Mouse (Mus musculus): ENCODE data around the gene Prr14. TPM values are rescaled to one million over a fixed set of nuclear protein-coding genes. Genes with fewer than 3 reads are reported as not detected.
"Not testable (repeated sequence)": the region's sequence is repeated elsewhere in the genome, so short reads cannot be mapped to it uniquely, and the experiment has no call there.

The Prr14 gene
- polyA plus RNA-seq, 1 experiment from 2014 or later = 45.3 TPM

DNA sequence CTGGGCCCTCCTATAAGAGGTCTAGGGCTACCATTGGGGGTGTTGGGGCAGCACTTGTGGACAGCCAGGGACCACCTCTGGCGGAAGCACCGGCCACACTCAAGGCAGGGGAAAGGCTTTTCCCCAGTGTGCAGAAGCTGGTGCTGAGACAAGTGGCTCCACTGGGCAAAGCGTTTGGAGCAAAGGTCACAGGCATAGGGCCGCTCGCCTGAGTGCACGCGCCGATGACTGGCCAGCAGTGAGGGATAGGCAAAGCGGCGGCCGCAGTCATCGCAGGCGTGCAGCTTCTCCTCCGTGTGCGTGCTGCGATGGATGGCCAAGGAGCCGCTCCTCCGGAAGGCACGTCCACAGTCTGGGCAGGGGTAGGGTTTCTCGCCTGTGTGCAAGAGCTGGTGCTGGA, 15.4 kb upstream of the Prr14 start:
- no peak for ATAC-seq
- Histone ChIP-seq H3K4me1 (replicated peaks; ENCODE audit: control insufficient read depth, insufficient read depth, low read length) (peaks cover 10% of the 10 kb centered on the region), H3K27ac (ENCODE audit: low read length) (no peak overlapping the region), H3K36me3 (ENCODE audit: control insufficient read depth, insufficient read depth) (peaks cover 16% of the 10 kb centered on the region), H3K4me3 (replicated peaks; ENCODE audit: low read length) (no peak overlapping the region), H3K9ac (replicated peaks; ENCODE audit: low read depth, low read length) (no peak overlapping the region), H3K9me3 (ENCODE audit: control insufficient read depth, low read length) (no peaks in the 10 kb centered on the region), H3K4me2 (ENCODE audit: low read length) (no peak overlapping the region), H3K27me3 (replicated peaks; ENCODE audit: control insufficient read depth, insufficient read depth, low read length) (no peaks in the 10 kb centered on the region)
- WGBS = 94% methylated on average over 20 of the region's 20 CpGs

DNA sequence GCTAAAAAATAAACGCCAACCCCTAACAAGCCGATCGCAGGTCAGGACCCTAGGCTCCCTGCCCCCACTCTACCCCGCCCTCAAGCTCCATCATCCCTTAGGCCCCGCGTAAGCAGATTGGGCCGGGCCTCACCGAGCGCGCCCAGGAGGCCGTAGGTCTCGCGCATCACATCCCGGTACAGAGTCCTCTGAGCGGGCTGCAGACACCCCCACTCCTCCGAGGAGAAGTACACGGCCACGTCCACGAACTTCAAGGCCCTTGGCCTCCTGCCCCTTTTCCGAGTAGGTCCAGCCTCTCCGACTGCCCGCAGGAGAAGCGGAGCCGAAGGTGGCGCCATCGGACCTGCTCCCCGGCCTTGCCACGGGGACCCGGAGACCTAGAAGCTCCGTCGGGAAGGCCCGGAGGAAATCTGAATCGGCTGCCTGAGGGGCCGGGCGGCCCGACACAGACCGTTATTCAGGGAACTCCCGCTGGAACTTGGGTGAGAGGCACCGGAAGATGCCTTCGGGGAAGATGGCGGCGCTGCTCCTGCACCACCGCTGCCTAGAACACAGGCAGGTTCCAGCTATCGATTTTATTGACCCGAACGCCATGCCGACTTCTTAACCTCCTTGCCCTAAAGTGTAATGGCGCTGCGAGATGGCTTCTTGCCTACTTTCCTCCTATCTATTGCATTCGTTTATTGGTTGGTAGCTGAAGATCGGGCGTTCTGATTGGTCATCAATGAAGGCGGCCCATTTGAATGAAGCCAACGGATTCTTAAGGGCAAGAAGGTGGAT, 10.7 kb upstream of the Prr14 start, which contains the start of gene Zfp689:
Zfp689 (minus strand) TSS at position 638 of the 780 bp plus-strand sequence.
- 0% methylated on average over 52 of the region's 54 CpGs for WGBS
- Histone ChIP-seq H3K4me1 (replicated peaks; ENCODE audit: control insufficient read depth, insufficient read depth, low read length) (peaks cover 36% of the 10 kb centered on the region), H3K36me3 (ENCODE audit: control insufficient read depth, insufficient read depth) (peaks cover 10% of the 10 kb centered on the region), H3K27me3 (replicated peaks; ENCODE audit: control insufficient read depth, insufficient read depth, low read length) (no peaks in the 10 kb centered on the region), H3K9ac (replicated peaks; ENCODE audit: low read depth, low read length) (peak within 1 kb of the TSS; percentile 96), H3K4me3 (replicated peaks; ENCODE audit: low read length) (peak within 1 kb of the TSS; percentile 97), H3K27ac (ENCODE audit: low read length) (peak within 1 kb of the TSS; percentile 94), H3K9me3 (ENCODE audit: control insufficient read depth, low read length) (no peaks in the 10 kb centered on the region), H3K4me2 (ENCODE audit: low read length) (peak within 1 kb of the TSS; percentile 86)
- ATAC-seq = peak; percentile 94

DNA sequence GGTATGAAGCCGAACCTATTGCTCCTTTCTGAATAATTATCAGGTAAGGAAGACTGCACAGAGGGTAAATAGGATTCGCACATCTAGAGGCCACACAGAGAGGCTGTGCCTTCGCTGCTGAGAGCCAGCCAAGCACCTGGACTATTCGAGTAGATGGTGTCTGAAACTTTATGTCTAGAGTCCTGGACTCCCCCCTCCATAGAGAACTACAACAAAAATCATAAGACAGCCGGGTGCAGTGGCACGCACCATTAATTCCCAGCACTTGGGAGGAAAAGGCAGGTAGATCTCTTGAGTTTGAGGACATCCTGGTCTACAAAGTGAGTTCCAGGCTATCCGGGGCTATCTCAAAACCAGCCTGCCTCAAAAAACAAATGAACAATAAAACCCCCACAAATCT, 9.4 kb upstream of the Prr14 start:
- peak overlapping the region; percentile 97 for H3K4me3 ChIP-seq (replicated peaks; ENCODE audit: low read length)
- peaks cover 36% of the 10 kb centered on the region for H3K4me1 ChIP-seq (replicated peaks; ENCODE audit: control insufficient read depth, insufficient read depth, low read length)
- H3K36me3 ChIP-seq (ENCODE audit: control insufficient read depth, insufficient read depth) = peaks cover 5% of the 10 kb centered on the region
- H3K4me2 ChIP-seq (ENCODE audit: low read length) = peak overlapping the region; percentile 81
- ATAC-seq = no peak
- no peaks in the 10 kb centered on the region for H3K27me3 ChIP-seq (replicated peaks; ENCODE audit: control insufficient read depth, insufficient read depth, low read length)
- no peaks in the 10 kb centered on the region for H3K9me3 ChIP-seq (ENCODE audit: control insufficient read depth, low read length)
- H3K27ac ChIP-seq (ENCODE audit: low read length) = peak overlapping the region; percentile 57
- 74% methylated on average over 7 of the region's 7 CpGs for WGBS
- H3K9ac ChIP-seq (replicated peaks; ENCODE audit: low read depth, low read length) = peak overlapping the region; percentile 52

DNA sequence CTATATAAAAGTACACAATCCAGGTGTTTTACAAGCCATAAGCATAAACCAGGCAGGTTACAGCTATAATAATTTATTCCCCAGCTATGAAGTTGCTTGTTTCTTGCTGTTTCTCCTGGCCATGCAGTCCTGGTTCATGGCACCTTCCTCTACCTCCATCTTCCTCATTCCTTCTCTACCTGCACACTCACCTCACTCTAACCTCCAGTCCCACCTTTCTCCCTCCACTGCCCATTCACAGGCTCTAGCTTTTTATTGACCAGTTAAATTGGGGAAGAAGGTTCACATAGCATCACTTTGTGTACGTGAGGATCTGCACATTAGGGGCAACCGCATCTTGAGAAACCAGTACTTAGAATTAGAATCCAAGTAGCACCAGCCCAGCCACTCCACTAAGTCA, 6.4 kb upstream of the Prr14 start:
- peaks cover 29% of the 10 kb centered on the region for H3K4me1 ChIP-seq (replicated peaks; ENCODE audit: control insufficient read depth, insufficient read depth, low read length)
- 91% methylated on average over 2 of the region's 2 CpGs for whole genome bisulfite sequencing
- ATAC-seq = no peak
- H3K36me3 ChIP-seq (ENCODE audit: control insufficient read depth, insufficient read depth) = peaks cover 10% of the 10 kb centered on the region
- no peak overlapping the region for H3K4me3 ChIP-seq (replicated peaks; ENCODE audit: low read length)
- no peaks in the 10 kb centered on the region for H3K27me3 ChIP-seq (replicated peaks; ENCODE audit: control insufficient read depth, insufficient read depth, low read length)
- no peak overlapping the region for H3K4me2 ChIP-seq (ENCODE audit: low read length)
- H3K9me3 ChIP-seq (ENCODE audit: control insufficient read depth, low read length) = no peaks in the 10 kb centered on the region
- H3K9ac ChIP-seq (replicated peaks; ENCODE audit: low read depth, low read length) = no peak overlapping the region
- no peak overlapping the region for H3K27ac ChIP-seq (ENCODE audit: low read length)

DNA sequence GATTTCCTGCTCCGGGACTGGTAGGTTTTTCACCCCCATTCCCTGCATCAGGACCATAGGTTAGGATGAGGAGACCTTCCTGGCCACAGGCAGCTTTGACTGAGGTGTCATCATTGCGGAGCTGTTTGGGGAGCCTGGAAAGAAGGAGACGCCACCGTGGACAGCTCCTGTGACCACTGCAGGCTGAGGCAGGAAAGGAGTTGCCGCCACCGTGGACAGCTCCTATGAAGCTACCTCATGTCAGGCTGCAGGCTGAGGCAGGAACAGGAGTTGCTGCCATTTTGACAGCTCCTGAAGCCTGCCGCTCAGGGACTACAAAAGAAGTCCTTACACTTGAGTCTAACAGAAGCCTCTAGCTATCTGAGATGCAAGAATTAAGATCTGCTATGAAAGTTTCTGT, 4.5 kb upstream of the Prr14 start:
- ATAC-seq = no peak
- H3K9ac ChIP-seq (replicated peaks; ENCODE audit: low read depth, low read length) = no peak overlapping the region
- no peaks in the 10 kb centered on the region for H3K27me3 ChIP-seq (replicated peaks; ENCODE audit: control insufficient read depth, insufficient read depth, low read length)
- no peaks in the 10 kb centered on the region for H3K9me3 ChIP-seq (ENCODE audit: control insufficient read depth, low read length)
- H3K4me3 ChIP-seq (replicated peaks; ENCODE audit: low read length) = no peak overlapping the region
- H3K27ac ChIP-seq (ENCODE audit: low read length) = no peak overlapping the region
- peaks cover 21% of the 10 kb centered on the region for H3K4me1 ChIP-seq (replicated peaks; ENCODE audit: control insufficient read depth, insufficient read depth, low read length)
- WGBS = 95% methylated on average over 7 of the region's 7 CpGs
- no peak overlapping the region for H3K4me2 ChIP-seq (ENCODE audit: low read length)
- H3K36me3 ChIP-seq (ENCODE audit: control insufficient read depth, insufficient read depth) = peaks cover 10% of the 10 kb centered on the region

DNA sequence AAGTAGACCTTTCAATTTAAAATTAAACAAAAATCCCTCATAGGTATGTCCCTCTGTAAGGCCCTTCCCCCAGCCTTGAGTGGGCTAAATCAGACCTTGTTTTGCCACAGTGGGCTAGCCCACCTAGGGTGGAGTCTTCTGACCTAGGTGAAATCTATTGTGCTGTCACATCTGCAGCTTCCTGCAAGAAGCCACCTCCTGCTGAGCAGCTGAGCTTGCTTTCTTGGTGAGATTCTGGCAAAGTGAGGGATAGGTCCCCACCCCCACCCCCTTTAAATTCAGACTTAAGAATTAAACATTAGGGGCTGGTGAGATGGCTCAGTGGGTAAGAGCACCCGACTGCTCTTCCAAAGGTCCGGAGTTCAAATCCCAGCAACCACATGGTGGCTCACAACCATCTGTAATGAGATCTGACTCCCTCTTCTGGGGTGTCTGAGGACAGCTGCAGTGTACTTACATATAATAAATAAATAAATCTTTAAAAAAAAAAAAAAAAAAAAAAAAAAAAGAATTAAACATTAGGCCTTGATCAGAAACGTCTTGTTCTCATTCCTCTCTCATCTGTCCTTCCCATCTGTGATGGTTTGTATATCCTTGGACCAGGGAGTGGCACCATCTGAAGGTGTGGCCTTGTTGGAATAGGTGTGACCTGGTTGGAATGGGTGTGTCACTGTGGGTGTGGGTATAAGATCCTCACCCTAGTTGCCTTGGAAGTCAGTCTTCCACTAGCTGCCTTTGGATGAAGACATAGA, 864 bp upstream of the Prr14 start:
- H3K27me3 ChIP-seq (replicated peaks; ENCODE audit: control insufficient read depth, insufficient read depth, low read length); ATAC-seq; H3K27ac ChIP-seq (ENCODE audit: low read length); H3K36me3 ChIP-seq (ENCODE audit: control insufficient read depth, insufficient read depth); H3K4me2 ChIP-seq (ENCODE audit: low read length); H3K4me3 ChIP-seq (replicated peaks; ENCODE audit: low read length); H3K4me1 ChIP-seq (replicated peaks; ENCODE audit: control insufficient read depth, insufficient read depth, low read length); H3K9me3 ChIP-seq (ENCODE audit: control insufficient read depth, low read length); H3K9ac ChIP-seq (replicated peaks; ENCODE audit: low read depth, low read length): not testable (repeated sequence)
- WGBS = 82% methylated on average over 3 of the region's 3 CpGs

DNA sequence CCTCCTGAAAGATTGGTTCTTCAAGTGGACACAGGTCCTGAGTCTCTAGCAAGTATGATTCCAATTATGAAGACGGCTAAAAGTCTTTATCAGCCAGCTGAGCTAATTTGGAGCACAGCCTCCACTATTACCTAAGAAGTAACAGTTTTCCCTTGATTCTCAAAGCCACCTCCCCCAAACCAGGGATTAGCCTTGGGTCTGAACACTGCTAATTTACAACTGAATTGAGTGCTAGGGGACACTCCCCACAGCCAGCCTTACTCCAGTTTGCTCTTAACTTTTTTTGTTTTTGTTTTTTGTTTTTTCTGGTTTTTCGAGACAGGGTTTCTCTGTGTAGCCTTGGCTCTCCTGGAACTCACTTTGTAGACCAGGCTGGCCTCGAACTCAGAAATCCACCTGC, 5.8 kb downstream of the Prr14 start:
- H3K4me2 ChIP-seq (ENCODE audit: low read length) = no peak overlapping the region
- no peak overlapping the region for H3K9ac ChIP-seq (replicated peaks; ENCODE audit: low read depth, low read length)
- peaks cover 2% of the 10 kb centered on the region; the same call in 1 of the 2 replicates for H3K36me3 ChIP-seq (ENCODE audit: control insufficient read depth, insufficient read depth)
- WGBS = 89% methylated on average over 3 of the region's 3 CpGs
- no peaks in the 10 kb centered on the region for H3K27me3 ChIP-seq (replicated peaks; ENCODE audit: control insufficient read depth, insufficient read depth, low read length)
- no peak overlapping the region for H3K4me3 ChIP-seq (replicated peaks; ENCODE audit: low read length)
- ATAC-seq = no peak
- no peak overlapping the region for H3K27ac ChIP-seq (ENCODE audit: low read length)
- peaks cover 10% of the 10 kb centered on the region for H3K4me1 ChIP-seq (replicated peaks; ENCODE audit: control insufficient read depth, insufficient read depth, low read length)
- H3K9me3 ChIP-seq (ENCODE audit: control insufficient read depth, low read length) = 0 out of 2 replicates have a peak, but pooled peaks cover 4% of the 10 kb centered on the region

DNA sequence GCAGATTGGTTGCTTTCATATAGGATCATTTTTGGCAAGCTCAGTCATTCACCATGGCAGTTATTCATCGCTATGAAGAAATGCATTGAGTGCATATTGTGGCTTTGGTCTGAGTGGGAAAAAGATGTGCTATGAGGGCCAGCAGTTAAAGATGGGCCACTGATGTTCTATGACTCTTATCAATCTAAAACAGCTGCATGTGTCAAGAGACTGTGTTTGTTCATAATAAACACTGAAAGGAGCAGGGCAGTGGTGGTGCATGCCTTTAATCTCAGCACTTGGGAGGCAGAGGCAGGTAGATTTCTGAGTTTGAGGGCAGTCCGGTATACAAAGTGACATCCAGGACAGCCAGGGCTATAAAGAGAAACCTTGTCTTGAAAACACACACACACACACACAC, 6.3 kb downstream of the Prr14 start:
- WGBS = 96% methylated on average over 2 of the region's 2 CpGs
- peaks cover 10% of the 10 kb centered on the region for H3K4me1 ChIP-seq (replicated peaks; ENCODE audit: control insufficient read depth, insufficient read depth, low read length)
- H3K27me3 ChIP-seq (replicated peaks; ENCODE audit: control insufficient read depth, insufficient read depth, low read length); H3K4me3 ChIP-seq (replicated peaks; ENCODE audit: low read length); H3K9ac ChIP-seq (replicated peaks; ENCODE audit: low read depth, low read length); H3K4me2 ChIP-seq (ENCODE audit: low read length); H3K9me3 ChIP-seq (ENCODE audit: control insufficient read depth, low read length); ATAC-seq; H3K27ac ChIP-seq (ENCODE audit: low read length); H3K36me3 ChIP-seq (ENCODE audit: control insufficient read depth, insufficient read depth): not testable (repeated sequence)

DNA sequence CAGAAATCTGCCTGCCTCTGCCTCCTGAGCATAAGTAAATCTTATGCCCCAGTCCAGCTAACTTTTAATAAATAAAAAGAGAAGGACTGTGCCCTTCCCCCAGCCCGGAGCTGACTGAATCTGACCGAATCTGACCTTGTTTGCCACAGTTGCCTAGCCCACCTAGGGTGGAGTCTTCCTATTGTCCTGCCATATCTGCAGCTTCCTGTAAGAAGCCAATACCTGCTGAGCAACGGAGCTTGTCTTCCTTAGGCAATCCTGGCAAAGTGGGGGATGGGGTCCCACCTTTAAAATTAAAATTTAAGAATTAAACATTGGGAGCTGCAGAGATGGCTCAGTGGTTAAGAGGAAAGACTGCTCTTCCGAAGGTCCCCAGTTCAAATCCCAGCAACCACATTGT, 7.2 kb downstream of the Prr14 start:
- WGBS = 92% methylated on average over 4 of the region's 4 CpGs
- Histone ChIP-seq H3K36me3 (ENCODE audit: control insufficient read depth, insufficient read depth) (peaks cover 2% of the 10 kb centered on the region; the same call in 1 of the 2 replicates), H3K4me1 (replicated peaks; ENCODE audit: control insufficient read depth, insufficient read depth, low read length) (peaks cover 10% of the 10 kb centered on the region), H3K4me3 (replicated peaks; ENCODE audit: low read length) (no peak overlapping the region), H3K27me3 (replicated peaks; ENCODE audit: control insufficient read depth, insufficient read depth, low read length) (no peaks in the 10 kb centered on the region), H3K9ac (replicated peaks; ENCODE audit: low read depth, low read length) (no peak overlapping the region), H3K9me3 (ENCODE audit: control insufficient read depth, low read length) (0 out of 2 replicates have a peak, but pooled peaks cover 4% of the 10 kb centered on the region), H3K27ac (ENCODE audit: low read length) (no peak overlapping the region), H3K4me2 (ENCODE audit: low read length) (no peak overlapping the region)
- ATAC-seq = no peak
